Mouse (Mus musculus) erythroblast, adult 5-6 weeks (primary cell): ENCODE data around the gene Lats1. TPM values are rescaled to one million over a fixed set of nuclear protein-coding genes. Genes with fewer than 3 reads are reported as not detected.

Source experiments
- ATAC-seq: replicated peaks from 2 replicates; pipeline ENCODE4 v1.8.0; 2016; ENCODE audit warnings: moderate number of reproducible peaks, mild to moderate bottlenecking, moderate TSS enrichment, inconsistent platforms; ENCODE audit not compliant: poor library complexity, low FRiP score, severe bottlenecking
- total RNA-seq, 2 experiments: library from RNA; stranded (forward) in 1 of 2; stranded (reverse) in 1 of 2; fragments of 150-400 nt in 1 of 2; fragments of 200-764, 138-1000 nt in 1 of 2; gene quantifications; 2 replicates each; pipeline versions ENCODE4 v1.2.3 to v1.2.4; 2015 to 2017; ENCODE audit warnings: low replicate concordance in 2 of 2

Gene Lats1
- total RNA-seq (2015; ENCODE audit: low replicate concordance), result 6.9 and 8.5 TPM in 2 replicates
- 5.2 and 6.5 TPM in 2 replicates for total RNA-seq (2017; ENCODE audit: low replicate concordance)

DNA sequence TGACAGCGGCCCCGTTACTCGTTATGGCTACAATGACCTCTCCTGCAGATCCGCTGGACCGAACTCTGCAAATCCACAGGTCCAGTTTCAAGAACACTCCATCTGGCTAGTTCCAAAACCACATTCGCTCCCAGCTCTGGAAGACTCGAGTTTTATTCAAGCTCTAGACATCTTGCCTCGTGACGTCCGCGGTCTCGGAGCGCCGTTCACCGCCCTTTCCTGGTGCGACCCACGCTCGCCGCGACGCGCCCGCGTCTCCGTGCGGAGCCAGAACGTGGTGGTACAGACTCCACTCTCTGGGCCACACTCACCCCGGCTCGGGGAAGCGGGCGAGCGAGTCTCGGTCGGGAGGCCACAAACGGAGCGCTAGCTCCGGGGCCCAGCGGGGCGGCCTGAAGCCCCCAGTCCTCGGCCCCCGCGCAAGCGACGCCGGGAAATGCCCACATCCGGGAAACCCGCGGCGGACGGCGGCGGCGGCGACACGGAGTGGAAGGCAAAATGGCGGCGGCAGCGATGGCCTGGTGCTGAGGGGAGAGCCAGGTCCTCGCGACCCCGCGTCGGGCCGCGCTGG lies at the start of gene Lats1, which contains the start of gene Pcmt1:
Gene Lats1 (plus strand): TSS at position 484 of the 571 bp plus-strand sequence.
Gene Pcmt1 (minus strand): TSS at position 406 of the 571 bp plus-strand sequence.
- peak; percentile 73 for ATAC-seq

DNA sequence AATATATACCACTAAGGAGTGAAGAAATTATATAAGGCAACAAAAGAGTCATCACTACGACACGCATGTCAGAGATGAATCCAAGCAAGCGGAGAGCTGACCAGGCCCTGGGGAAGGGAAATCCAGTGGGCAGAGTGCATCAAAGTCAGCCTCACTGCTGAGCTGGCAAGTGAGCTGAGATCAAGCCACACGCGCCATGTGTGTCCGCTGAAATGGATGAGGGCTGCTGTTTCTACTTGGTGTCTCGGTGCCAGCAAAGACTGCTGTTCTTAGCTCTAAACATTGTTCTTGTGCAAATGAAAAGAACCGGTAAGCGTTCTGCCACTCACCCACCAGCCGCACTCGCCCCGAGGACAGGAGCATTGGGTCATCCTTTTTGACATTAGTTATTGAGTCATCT lies 40.6 kb upstream of the Lats1 start:
- no peak for ATAC-seq

DNA sequence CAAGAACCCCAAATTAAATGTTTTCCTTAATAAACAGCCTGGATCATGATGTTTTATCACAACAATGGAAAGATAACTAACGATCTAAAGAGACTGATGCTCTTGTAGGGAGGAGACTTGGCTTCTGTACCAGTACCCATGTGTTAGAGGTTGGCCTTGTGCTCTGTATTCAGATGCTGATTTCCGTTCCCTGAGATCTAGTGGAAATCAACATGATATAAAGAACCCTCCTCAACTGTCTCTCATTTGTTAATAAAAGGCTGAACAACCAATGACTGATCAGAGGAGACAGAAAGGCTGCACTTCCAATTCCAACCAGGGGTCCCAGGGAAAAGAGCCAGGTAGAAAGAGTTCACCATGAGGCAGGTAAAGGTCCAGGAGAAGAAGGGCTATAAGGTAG lies 35.1 kb upstream of the Lats1 start:
- ATAC-seq, result no peak

DNA sequence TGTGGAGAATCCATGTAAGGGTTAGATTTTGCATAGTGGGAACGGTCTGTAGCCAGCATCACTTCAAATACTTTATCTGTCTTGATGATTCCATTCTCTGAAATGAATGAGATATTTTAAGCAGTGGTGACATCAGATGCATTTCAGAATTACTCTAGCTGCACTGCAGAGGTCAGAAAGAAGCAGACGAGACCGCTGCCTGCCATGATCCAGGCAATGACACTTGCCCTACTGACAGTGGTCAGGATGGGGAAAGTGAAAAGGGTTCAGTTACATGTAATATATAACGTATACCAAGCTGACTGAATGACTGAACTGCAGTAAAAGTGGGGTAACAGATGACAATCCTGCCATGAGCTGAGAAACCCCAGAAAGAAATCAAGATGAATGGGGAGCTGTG lies 32.0 kb upstream of the Lats1 start:
- no peak for ATAC-seq

DNA sequence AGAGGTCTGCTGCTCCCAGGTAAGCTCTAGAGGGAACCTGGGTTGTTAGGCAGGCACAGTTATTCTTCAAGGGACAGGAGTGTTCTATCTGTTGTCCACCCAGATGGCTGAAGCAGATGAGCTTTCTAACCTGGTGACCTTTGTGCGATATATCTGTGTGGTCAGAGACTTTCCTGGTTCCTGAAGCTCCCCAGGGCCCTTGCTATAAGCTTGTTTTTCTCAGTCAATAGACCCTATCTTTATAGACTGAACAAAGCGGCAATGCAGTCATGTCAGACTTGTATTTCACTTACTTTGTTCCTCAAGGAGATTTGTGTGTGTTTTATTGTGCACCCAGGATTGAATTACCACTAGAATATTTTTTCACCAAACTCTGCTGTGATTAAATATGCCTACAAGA lies 30.0 kb upstream of the Lats1 start:
- ATAC-seq, result no peak

DNA sequence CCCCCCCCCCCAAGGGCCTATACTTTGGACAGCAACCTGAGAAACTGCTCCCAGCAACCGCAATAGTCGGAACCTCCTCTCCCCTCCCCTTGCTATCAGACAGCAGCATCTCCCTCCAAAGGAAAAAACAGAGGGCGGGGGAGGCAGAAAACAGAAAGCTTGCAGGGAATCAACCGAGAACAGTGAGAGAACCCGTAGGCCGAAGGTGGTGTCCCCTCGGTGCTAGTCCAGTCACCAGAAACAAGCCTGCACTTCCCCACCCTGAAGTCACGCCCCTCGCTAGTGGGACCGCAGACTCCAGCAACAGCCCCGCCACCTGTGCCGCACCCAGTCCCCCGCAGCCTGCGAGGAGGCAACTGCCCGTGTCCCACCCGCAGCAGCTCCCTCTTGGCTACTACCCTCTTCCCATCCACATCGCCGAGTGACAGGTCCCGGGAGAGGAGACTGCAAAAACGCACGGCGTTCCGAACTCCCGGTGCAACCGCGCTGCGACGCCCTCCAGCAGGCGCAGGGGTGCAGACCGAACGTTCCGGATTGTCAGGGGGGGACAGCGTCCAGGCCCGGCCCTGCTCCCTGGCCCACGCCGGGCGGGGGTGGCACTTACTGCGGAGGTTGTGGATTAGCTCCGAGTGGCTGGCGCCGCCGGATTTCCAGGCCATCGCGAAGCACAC lies 18.4 kb upstream of the Lats1 start:
- peak; percentile 68 for ATAC-seq

DNA sequence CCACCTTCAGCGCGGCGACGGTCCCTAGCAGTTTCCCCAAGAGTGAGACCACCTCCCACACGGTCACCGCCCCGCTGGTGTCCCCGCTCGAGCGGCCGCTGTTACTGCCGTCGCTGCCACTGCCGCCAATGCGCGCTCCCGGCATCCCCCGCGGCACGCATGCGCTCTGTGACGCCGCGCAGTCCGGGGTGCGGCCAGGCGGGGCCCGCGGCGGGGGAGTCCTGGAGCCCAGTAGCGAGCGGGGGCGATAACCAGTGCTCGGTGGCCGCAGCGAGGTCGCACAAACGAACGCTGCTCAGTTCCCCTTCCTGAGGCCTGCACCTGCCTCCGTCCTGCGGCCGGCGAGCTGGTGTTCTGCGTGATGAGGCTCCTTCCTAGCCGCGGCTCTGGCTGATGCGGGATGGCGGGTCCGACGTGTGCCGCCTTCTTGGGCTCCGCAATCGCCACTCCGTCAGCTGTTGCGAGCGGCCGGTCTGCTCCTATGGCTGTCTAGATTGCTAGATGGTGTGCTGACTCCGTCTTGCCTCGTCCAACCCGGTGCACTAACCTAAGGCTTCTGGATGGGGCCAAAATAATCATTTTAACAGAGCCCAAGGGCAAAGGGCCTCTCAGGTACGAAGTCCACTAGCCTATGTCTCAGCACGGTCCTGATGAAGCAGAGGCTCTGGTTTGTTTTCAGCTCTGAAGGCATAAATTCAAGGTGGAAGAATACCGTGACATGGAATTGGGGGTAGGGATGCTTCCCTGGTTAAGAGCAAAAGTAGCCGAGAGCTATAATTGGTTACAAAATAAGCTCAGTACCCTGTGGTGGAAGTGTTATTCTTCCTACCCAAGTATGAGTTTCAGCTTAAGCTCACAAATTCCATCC lies 17.6 kb upstream of the Lats1 start:
- peak; percentile 81 for ATAC-seq

DNA sequence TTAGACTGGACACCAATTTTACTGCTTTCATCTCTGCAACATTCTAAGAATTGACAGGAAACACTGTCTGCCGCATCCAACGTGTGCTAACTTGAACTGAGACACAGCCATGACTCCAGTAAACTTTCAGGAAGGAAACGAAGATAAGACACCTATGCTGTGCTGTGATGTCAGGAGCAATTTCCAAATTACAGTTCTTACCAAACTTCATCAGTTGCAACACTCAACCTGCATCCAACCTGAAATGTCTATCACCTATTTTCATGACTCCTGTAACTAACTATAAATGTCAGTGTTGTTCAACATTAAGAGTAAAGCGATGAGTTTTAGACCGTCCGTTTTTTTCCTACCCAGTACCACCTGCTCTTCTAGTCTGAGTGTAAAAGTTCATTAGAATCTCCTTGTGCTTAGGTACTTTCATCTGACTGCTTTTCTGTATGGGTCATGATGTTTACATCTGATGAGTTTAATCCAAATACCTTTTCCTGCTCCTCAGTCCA lies 16.9 kb upstream of the Lats1 start:
- no peak for ATAC-seq

DNA sequence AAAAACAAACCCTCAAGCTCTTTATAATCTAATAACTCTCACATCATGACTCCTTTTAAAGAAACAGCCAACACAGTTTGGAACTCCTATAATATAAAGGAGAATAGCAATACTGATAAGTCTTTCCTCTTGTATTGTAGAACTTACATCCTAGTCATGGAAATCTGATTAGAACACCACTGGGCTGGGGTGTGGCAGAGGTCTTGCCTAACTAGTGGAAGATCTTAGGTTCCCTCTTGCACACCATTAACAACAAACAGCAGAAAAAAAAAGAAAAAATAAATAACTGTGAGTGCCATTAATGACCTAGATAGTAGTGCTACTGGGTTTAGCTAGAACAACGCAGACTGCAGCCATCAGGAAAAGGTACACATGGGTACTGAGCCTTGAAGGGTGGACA lies 16.1 kb upstream of the Lats1 start:
- no peak for ATAC-seq

DNA sequence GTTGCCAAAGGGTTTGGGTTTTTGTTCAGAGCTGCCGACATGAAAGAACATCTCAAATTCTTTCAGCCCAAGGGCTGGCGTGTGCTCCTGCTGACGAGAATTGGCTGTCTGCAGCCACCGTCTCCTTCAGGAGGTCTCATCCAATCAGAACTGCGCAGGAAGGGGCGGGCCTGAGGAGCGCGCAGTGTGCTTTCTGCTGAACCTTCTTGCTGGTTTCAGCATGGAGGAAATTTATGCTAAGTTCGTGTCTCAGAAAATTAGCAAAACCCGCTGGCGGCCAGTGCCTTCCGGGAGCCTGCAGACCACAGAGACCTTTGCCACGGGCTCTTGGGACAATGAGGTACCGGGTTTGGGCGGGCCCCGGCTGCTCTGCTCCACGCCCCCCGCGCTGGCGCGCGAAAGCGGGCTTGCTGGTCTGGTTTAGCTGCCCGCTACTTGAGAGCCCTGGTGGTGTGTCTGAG lies 13.6 kb upstream of the Lats1 start, which contains the start of gene Nup43:
Gene Nup43 (plus strand): TSS at position 162 of the 461 bp plus-strand sequence.
- peak; percentile 87 for ATAC-seq

DNA sequence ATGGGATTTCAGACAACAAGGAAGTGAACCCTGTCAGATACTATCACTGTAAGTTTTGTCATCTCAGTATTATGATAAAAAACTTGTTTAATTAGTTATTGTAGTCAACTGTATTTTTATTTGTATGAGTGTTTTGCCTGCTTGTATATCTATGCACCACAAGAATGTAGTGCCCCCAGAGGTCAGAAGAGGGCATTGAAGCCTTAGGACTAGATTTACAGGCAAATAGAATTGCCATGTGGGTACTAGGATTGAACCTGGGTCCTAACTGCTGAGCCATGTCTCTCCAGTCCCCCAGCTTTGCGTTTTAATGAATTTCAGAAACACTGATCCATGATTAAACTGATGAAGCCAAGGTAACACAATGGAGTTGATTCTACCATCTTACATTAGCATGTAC lies 7.3 kb upstream of the Lats1 start:
- ATAC-seq, result peak; percentile 91

DNA sequence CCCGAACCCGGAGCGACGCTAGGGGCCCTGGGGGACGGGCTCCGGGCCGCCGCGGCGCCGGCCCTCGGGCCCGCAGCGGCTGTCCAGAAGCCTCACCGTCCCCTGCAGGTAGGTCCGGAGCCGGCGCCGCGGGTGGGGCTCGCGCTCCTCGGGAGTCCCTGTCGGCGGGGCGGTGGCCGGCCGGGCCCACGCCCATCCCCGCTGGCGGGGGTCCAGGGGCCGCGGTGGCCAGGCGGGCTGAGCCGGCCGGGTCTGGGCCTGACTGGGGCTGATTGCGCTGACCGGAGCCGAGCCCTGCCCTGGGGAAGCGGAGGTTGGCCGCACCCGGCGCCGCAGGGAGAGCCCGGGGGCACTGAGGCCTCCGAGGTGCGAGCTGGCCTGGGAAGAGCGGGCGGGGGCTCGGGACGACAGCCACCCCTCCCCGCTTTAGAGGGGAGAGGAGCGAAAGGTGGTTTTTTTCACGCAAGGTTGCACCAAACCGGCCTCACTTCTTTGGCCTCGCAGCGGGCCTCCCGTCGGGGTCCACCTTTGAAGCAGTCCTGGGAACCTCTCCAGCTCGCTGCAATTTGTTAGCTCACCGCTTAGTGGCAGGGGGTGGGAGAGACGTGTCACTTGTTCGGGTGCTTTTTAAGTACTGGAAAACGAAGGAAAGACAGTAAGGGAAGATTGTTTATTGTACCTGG lies 470 bp downstream of the Lats1 start:
- ATAC-seq, result peak; percentile 78

DNA sequence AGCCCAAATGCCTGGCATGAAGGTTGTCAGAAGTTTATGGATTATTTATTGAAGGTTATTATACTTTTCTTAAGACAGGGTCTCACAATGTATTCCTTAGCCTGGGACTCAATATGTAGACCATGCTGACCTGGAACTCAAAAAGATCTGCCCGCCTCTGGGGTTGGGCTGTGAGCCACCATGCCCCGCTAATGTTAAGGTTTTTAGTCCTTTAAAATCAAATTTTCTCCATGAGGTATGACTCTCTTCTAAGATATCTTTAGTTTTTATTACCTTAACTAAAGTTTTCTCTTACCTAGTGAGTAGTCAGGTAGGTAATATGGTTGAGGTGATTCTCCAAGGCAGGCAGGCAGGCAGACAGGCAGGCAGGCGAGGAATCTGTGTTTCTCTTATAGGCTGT lies 1.2 kb downstream of the Lats1 start:
- no peak for ATAC-seq

DNA sequence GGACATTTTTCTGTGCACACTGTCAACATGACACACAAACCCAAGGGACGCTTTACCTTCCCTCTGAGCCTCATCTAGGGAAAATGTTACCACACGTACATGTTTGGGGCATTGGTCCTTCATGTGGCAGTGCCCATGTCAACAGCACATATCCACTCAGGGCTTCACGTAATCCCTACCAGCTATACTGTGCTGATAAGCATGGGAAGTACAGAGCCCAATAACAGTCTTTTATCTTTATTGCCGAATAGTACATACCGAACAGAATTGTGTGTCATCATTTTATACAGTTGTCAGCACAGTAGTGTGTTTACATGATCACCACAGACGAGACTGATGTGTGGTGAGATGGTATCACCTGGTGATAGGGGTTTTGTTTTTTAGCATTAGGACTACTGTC lies 5.9 kb downstream of the Lats1 start:
- ATAC-seq, result no peak

DNA sequence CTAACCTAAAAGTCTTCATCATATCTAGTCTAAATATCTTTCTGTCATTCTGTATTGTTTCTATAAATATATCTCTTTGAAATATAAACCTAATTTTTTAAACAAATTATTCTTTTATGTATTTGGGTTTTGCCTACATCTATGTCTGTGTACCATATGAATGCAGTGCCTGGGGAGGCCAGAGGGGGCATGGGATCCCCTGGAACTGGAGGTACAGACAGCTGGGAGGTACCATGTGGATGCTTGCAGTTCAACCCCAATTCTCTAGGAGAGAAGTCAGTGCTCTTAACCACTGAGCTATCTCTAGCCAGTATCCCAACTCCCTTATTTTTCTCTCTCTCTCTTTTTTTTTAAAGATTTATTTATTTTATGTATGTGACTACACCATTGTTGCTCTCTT lies 14.3 kb downstream of the Lats1 start:
- ATAC-seq, result no peak

DNA sequence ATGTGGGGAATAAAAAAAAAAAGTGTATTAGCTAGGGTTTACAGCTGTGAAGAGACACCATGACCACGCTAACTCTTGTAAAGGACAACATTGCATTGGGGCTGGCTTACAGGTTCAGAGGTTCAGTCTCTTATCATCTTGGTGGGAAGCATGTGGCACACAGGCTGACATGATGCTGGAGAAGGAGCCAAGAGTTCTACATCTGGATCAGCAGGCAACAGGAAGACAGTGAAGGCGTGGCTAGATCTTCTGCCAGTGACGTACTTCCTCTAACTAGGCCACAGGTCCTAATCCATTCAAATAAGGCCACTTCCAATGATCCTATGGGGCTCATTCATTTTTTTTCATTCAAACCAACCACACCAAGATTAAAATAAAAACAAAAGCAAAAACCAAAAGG lies 19.1 kb downstream of the Lats1 start:
- ATAC-seq, result no peak

DNA sequence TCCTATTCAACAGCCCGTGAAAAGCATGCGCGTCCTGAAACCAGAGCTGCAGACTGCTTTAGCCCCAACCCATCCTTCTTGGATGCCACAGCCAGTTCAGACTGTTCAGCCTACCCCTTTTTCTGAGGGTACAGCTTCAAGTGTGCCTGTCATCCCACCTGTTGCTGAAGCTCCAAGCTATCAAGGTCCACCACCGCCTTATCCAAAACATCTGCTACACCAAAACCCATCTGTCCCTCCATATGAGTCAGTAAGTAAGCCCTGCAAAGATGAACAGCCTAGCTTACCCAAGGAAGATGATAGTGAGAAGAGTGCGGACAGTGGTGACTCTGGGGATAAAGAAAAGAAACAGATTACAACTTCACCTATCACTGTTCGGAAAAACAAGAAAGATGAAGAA lies 21.6 kb downstream of the Lats1 start:
- ATAC-seq, result no peak

DNA sequence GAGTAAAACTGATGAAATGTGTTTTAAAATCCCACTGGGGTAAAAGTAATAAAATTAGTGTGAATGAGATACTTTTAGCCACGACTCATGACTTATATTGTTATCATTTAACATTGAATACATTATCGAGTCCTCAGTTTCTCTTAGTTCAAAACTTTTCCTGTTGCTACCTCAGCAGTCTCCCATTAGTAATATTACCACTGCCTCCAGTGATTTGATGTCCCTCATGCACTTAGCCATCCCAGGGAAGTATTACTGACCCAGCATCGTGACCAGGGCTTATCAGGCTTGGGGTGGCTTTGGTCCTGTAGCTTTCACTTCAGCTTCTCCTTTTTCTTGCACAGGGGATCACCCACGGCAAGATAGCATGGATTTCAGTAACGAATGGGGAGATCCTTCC lies 29.1 kb downstream of the Lats1 start:
- ATAC-seq, result no peak

DNA sequence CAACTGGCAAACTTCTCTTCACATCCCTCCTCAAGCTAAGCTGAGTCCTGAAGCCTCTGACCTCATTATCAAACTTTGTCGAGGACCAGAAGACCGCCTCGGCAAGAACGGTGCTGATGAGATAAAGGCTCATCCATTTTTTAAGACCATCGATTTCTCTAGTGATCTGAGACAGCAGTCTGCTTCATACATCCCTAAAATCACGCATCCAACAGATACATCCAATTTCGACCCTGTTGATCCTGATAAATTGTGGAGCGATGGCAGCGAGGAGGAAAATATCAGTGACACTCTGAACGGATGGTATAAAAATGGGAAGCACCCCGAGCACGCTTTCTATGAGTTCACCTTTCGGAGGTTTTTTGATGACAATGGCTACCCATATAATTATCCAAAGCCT lies 31.5 kb downstream of the Lats1 start:
- no peak for ATAC-seq

DNA sequence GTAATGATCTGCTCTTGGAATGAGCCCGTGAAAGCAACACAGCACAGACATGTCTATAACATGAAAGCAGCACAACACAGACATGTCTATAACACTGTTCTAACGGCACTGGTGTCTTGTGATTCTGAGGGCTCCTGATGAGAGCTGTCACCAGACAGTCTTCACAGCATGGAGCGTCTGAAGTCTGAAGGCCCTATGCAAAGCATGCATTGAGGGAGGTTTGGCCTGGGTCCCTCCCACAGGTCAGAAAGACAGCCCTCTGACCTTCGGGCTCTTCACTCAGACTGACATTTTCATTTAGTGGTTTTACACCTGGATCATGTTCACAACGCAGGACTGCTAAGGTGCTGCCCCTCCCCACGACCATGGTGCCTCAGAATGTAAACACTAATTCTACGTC lies 34.0 kb downstream of the Lats1 start:
- ATAC-seq, result no peak
